Mouse (Mus musculus) heart, embryonic 10.5 days (tissue): ENCODE measurements at regions not wholly inside any gene's neighbourhood (a gene's known extent, or its start where the extent isn't known, plus 50 kb on each side); places are given as distances from the start of the nearest gene placed in this dataset.

Experiments used
- DNase-seq: peaks from one replicate; pipeline ENCODE4 v3.0.0-alpha.2; 2017; ENCODE audit warnings: low spot score
- H3K27ac ChIP-seq: fragments of 300-500 bp; sonication (generic); 2 replicates; pipeline ENCODE4 v1.5.1; 2016; ENCODE audit warnings: mild to moderate bottlenecking
- H3K27me3 ChIP-seq: fragments of 300-500 bp; sonication (generic); 2 replicates; pipeline ENCODE4 v1.6.1; 2016; ENCODE audit warnings: mild to moderate bottlenecking; ENCODE audit not compliant: poor library complexity, insufficient read depth, severe bottlenecking
- H3K36me3 ChIP-seq: fragments of 300-500 bp; sonication (generic); 2 replicates; pipeline ENCODE4 v1.6.1; 2016; ENCODE audit warnings: mild to moderate bottlenecking, moderate library complexity
- H3K4me1 ChIP-seq: fragments of 300-500 bp; sonication (generic); 2 replicates; pipeline ENCODE4 v1.6.1; 2016; ENCODE audit warnings: mild to moderate bottlenecking
- H3K4me3 ChIP-seq: fragments of 300-500 bp; sonication (generic); 2 replicates; pipeline ENCODE4 v1.5.1; 2016; ENCODE audit warnings: mild to moderate bottlenecking, moderate library complexity
- H3K9me3 ChIP-seq: fragments of 300-500 bp; sonication (generic); 2 replicates; pipeline ENCODE4 v1.6.1; 2016; ENCODE audit warnings: mild to moderate bottlenecking, moderate library complexity
- WGBS: fragments of 180-500 bp; shearing (Covaris S2); methylation state at CpG from one replicate; pipeline ENCODE4 v1.1.7; 2016; 5-methylcytosine and 5-hydroxymethylcytosine counted together

GRCm38 (mm10) chr12:85527011-85527410 lies 53.3 kb downstream of the Fos start:
- H3K27ac ChIP-seq = no peak overlapping the region
- H3K9me3 ChIP-seq = no peaks in the 10 kb centered on the region
- H3K27me3 ChIP-seq = no peaks in the 10 kb centered on the region
- DNase-seq = no peak
- no peaks in the 10 kb centered on the region for H3K36me3 ChIP-seq
- WGBS = 78% methylated on average over 9 of the region's 9 CpGs
- H3K4me1 ChIP-seq = peaks cover 20% of the 10 kb centered on the region; the same call in 1 of the 2 replicates
- no peak overlapping the region for H3K4me3 ChIP-seq

- no peak overlapping the region for H3K4me3 ChIP-seq
- no peak overlapping the region for H3K27ac ChIP-seq
- 96% methylated on average over 1 of the region's 1 CpGs for WGBS
- no peaks in the 10 kb centered on the region for H3K36me3 ChIP-seq
- no peaks in the 10 kb centered on the region for H3K27me3 ChIP-seq
- H3K9me3 ChIP-seq = no peaks in the 10 kb centered on the region
- no peak for DNase-seq
- peaks cover 6% of the 10 kb centered on the region; the same call in 1 of the 2 replicates for H3K4me1 ChIP-seq
Measured at GRCm38 (mm10) chr12:85531638-85532037, 57.9 kb downstream of the Fos start.

GRCm38 (mm10) chr12:85532221-85532612 lies 58.5 kb downstream of the Fos start:
- Histone ChIP-seq H3K4me1 (peaks cover 6% of the 10 kb centered on the region; the same call in 1 of the 2 replicates), H3K36me3 (no peaks in the 10 kb centered on the region), H3K4me3 (no peak overlapping the region), H3K9me3 (no peaks in the 10 kb centered on the region), H3K27ac (no peak overlapping the region), H3K27me3 (no peaks in the 10 kb centered on the region)
- WGBS = 84% methylated on average over 3 of the region's 3 CpGs
- no peak for DNase-seq

GRCm38 (mm10) chr12:85532613-85533460 lies 59.1 kb downstream of the Fos start:
- Histone ChIP-seq H3K27ac (no peak overlapping the region), H3K27me3 (no peaks in the 10 kb centered on the region), H3K4me1 (peaks cover 6% of the 10 kb centered on the region; the same call in 1 of the 2 replicates), H3K9me3 (no peaks in the 10 kb centered on the region), H3K36me3 (no peaks in the 10 kb centered on the region), H3K4me3 (no peak overlapping the region)
- WGBS = 60% methylated on average over 14 of the region's 14 CpGs
- DNase-seq = no peak

GRCm38 (mm10) chr12:85533603-85534002 lies 59.9 kb downstream of the Fos start:
- H3K9me3 ChIP-seq = no peaks in the 10 kb centered on the region
- DNase-seq = no peak
- no peak overlapping the region for H3K27ac ChIP-seq
- H3K4me1 ChIP-seq = peaks cover 6% of the 10 kb centered on the region; the same call in 1 of the 2 replicates
- no peak overlapping the region for H3K4me3 ChIP-seq
- WGBS = 74% methylated on average over 3 of the region's 3 CpGs
- H3K36me3 ChIP-seq = no peaks in the 10 kb centered on the region
- H3K27me3 ChIP-seq = no peaks in the 10 kb centered on the region

- 27% methylated on average over 7 of the region's 7 CpGs for WGBS
- Histone ChIP-seq H3K36me3 (no peaks in the 10 kb centered on the region), H3K4me1 (peaks cover 23% of the 10 kb centered on the region), H3K9me3 (no peaks in the 10 kb centered on the region), H3K27ac (no peak overlapping the region), H3K4me3 (no peak overlapping the region), H3K27me3 (no peaks in the 10 kb centered on the region)
- DNase-seq = no peak
Measured at GRCm38 (mm10) chr12:85539423-85539822, 59.4 kb upstream of the Jdp2 start.

GRCm38 (mm10) chr12:85541153-85541552 lies 57.7 kb upstream of the Jdp2 start:
- Histone ChIP-seq H3K4me3 (no peak overlapping the region), H3K9me3 (no peaks in the 10 kb centered on the region), H3K4me1 (peaks cover 41% of the 10 kb centered on the region), H3K36me3 (no peaks in the 10 kb centered on the region), H3K27me3 (no peaks in the 10 kb centered on the region), H3K27ac (no peak overlapping the region; the same call in 1 of the 2 replicates)
- 69% methylated on average over 3 of the region's 3 CpGs for WGBS
- DNase-seq = no peak

- Histone ChIP-seq H3K36me3 (no peaks in the 10 kb centered on the region), H3K4me1 (peaks cover 46% of the 10 kb centered on the region), H3K4me3 (no peak overlapping the region), H3K9me3 (no peaks in the 10 kb centered on the region), H3K27ac (no peak overlapping the region), H3K27me3 (no peaks in the 10 kb centered on the region)
- DNase-seq = no peak
- 60% methylated on average over 6 of the region's 6 CpGs for WGBS
Measured at GRCm38 (mm10) chr12:85542881-85543280, 55.9 kb upstream of the Jdp2 start.

- 81% methylated on average over 9 of the region's 9 CpGs for WGBS
- H3K36me3 ChIP-seq = no peaks in the 10 kb centered on the region
- H3K4me3 ChIP-seq = no peak overlapping the region
- H3K27ac ChIP-seq = no peak overlapping the region
- no peaks in the 10 kb centered on the region for H3K9me3 ChIP-seq
- H3K4me1 ChIP-seq = peaks cover 52% of the 10 kb centered on the region
- no peak for DNase-seq
- H3K27me3 ChIP-seq = no peaks in the 10 kb centered on the region
Measured at GRCm38 (mm10) chr12:85543520-85543919, 55.3 kb upstream of the Jdp2 start.

GRCm38 (mm10) chr12:85544801-85545200 lies 54.0 kb upstream of the Jdp2 start:
- no peaks in the 10 kb centered on the region for H3K9me3 ChIP-seq
- WGBS = 48% methylated on average over 4 of the region's 4 CpGs
- H3K27ac ChIP-seq = no peak overlapping the region
- peaks cover 47% of the 10 kb centered on the region for H3K4me1 ChIP-seq
- H3K27me3 ChIP-seq = no peaks in the 10 kb centered on the region
- no peak for DNase-seq
- no peaks in the 10 kb centered on the region for H3K36me3 ChIP-seq
- no peak overlapping the region for H3K4me3 ChIP-seq

GRCm38 (mm10) chr12:85545718-85546117 lies 53.1 kb upstream of the Jdp2 start:
- Histone ChIP-seq H3K9me3 (no peaks in the 10 kb centered on the region), H3K27me3 (no peaks in the 10 kb centered on the region), H3K36me3 (no peaks in the 10 kb centered on the region), H3K4me3 (peak overlapping the region; percentile 29), H3K27ac (peak overlapping the region; percentile 56), H3K4me1 (peaks cover 46% of the 10 kb centered on the region)
- WGBS = 28% methylated on average over 10 of the region's 10 CpGs
- peak; percentile 78 for DNase-seq

GRCm38 (mm10) chr12:85548076-85548475 lies 50.8 kb upstream of the Jdp2 start:
- Histone ChIP-seq H3K36me3 (no peaks in the 10 kb centered on the region), H3K9me3 (no peaks in the 10 kb centered on the region), H3K27ac (no peak overlapping the region; the same call in 1 of the 2 replicates), H3K27me3 (no peaks in the 10 kb centered on the region), H3K4me3 (no peak overlapping the region), H3K4me1 (peaks cover 35% of the 10 kb centered on the region)
- 51% methylated on average over 8 of the region's 8 CpGs for WGBS
- DNase-seq = no peak
